13 mouse cellular contexts compared by ENCODE assay signal in genomic region chr19:32937591-32937990, GRCm38 (mm10).
"Had no signal": no experiment of that assay in that cellular context is flagged by ENCODE, and none has a peak within 500 bp of the region (broad histone marks: within the 10 kb centered on the region; RNA-seq: fewer than 3 reads in every experiment).

No protein-coding gene starts in this region.

- H3K4me1 ChIP-seq: liver, embryonic 13.5 days had no signal

- H3K27ac ChIP-seq: layer of hippocampus, adult 2 months; left cerebral cortex, adult 2 months; liver, embryonic 13.5 days; stomach, postnatal 0 days had no signal

- H3K4me3 ChIP-seq: layer of hippocampus, adult 2 months; left cerebral cortex, adult 2 months; liver, embryonic 13.5 days had no signal

- DNase-seq: kidney, adult 9 months; kidney, postnatal 25 days; layer of hippocampus, adult 9-11 months; layer of hippocampus, postnatal 36 days; liver, embryonic 13.5 days; lung, adult 2 months; lung, postnatal 14 days; lung, postnatal 4 days; midbrain, embryonic 14.5 days; thymus, postnatal 25 days had no signal
